Mouse (Mus musculus): Measurements from ENCODE around the gene Gm5773.
"Not testable (repeated sequence)": the region's sequence is repeated elsewhere in the genome, so short reads cannot be mapped to it uniquely, and the experiment has no call there.

Gene Gm5773

DNA sequence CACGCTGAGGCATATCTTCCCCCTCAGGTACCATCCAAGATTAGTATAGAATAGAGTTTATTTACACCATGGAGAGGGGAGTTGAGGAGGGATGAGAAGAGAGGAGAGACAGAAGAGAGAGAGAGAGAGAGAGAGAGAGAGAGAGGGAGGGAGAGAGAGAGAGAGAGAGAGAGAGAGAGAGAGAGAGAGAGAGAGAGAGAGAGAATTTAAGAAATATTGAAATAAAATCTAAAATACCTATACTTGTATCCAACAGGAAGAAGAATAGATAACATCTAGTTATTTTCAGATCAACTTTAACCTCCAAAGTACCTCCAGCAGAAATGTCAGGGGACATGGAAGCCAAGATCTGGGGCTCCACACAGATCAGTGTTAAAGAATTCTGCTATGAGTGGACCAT, at the start of gene Gm5773:
Gene Gm5773 (plus strand): TSS at position 301 of the 400 bp plus-strand sequence.
- DNase-seq = not testable (repeated sequence)

DNA sequence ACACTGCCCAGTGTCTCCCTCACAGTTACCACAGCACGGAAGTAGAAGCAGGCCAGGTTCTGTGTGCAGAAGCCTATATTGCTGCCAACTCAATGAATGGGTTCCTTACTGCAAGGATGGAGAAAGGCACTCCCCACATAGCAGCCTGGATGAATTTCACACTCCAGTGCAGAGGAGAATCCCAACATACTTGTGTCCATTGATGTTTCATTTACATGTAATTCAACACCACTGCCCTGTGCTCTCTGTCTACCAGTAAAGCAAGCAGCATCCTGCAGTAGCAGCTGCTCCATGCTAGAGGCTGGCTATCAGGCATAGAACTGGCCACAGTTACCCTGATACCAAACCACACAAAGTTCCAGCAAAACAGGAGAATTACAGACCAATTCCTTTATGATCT, 27.3 kb upstream of the Gm5773 start:
- not testable (repeated sequence) for DNase-seq

DNA sequence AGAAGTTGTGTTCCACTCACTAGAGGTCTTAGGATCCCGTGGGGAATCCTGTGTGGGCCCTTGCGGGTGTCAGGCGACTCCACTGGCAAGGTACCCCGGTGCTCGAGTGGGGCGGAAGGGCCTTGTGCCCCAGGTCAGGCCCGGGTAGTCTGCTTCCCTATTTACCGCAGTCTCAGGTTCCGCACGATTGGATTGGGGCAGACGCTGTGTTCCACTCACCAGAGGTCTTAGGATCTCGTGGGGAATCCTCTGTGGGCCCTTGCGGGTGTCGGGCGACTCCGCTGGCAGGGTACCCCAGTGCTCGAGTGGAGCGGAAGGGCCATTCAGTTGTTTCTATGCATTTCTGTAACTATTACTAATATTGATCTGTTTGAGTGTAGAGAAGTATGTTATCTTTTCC, 18.8 kb upstream of the Gm5773 start:
- not testable (repeated sequence) for DNase-seq

DNA sequence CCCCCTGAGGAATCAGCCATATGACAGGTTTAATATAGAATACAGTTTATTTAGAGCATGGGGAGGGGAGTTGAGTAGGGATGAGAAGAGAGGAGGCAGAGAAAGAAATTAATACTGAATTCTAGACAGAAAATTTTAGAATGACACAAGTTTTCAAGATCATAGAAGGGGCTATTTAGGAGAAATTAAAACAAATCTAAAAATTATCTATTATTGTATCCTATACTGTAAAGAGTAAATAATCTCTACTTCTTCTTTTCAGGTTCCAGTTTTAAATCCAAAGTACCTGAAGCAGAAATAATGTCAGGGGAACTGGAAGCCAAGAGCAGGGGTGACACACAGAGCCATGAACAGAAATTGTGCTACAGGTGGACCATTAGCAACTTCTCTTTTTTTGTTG, 23.3 kb downstream of the Gm5773 start, which contains the start of gene Tdpoz4:
Gene Tdpoz4 (plus strand): TSS at position 301 of the 400 bp plus-strand sequence.
- not testable (repeated sequence) for DNase-seq

DNA sequence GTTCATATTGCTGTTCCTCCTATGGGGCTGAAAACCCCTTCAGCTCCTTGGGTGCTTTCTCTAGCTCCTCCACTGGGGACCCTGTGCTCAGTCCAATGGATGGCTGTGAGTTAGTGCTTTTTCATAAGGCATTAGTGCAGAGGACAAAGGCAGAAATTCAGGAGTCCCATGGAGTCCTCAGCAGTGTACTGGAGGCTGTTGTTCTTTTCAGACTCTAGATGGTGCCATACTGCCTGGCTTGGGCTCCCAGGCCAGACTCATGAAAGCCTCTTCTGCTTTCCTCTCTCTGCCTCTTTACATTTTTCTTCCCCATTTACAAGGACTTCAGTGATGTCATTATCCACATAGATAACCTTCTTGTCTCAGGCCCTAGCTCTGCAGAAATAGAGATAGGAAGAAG, 40.5 kb downstream of the Gm5773 start:
- not testable (repeated sequence) for DNase-seq
